Mouse (Mus musculus): Measurements from ENCODE around the gene Ifnl3.

The Ifnl3 gene

GRCm38 (mm10) chr7:28546649-28547048 is 24.0 kb downstream of the Ifnl3 start:
- in situ Hi-C loops (cut with MboI, MseI), result no loop called here

- in situ Hi-C loops (cut with MboI, MseI), result no loop called here
Measured at GRCm38 (mm10) chr7:28547154-28547553, 24.5 kb downstream of the Ifnl3 start, which contains the start of gene Nccrp1. Gene Nccrp1 (minus strand): TSS chr7:28547254.

- in situ Hi-C loops (cut with MboI, MseI), result no loop called here
Measured at GRCm38 (mm10) chr7:28547628-28548027, 25.0 kb downstream of the Ifnl3 start.

- in situ Hi-C loops (cut with MboI, MseI), result no loop called here
Measured at GRCm38 (mm10) chr7:28553076-28553475, 30.4 kb downstream of the Ifnl3 start.

- in situ Hi-C loops (cut with MboI, MseI), result no loop called here
Measured at GRCm38 (mm10) chr7:28555939-28556535, 33.4 kb downstream of the Ifnl3 start.

- in situ Hi-C loops (cut with MboI, MseI), result no loop called here
Measured at GRCm38 (mm10) chr7:28557069-28557468, 34.4 kb downstream of the Ifnl3 start.

- in situ Hi-C loops (cut with MboI, MseI), result no loop called here
Measured at GRCm38 (mm10) chr7:28557708-28558107, 35.1 kb downstream of the Ifnl3 start.

- in situ Hi-C loops (cut with MboI, MseI), result no loop called here
Measured at GRCm38 (mm10) chr7:28558486-28558885, 35.9 kb downstream of the Ifnl3 start.

- in situ Hi-C loops (cut with MboI, MseI), result no loop called here
Measured at GRCm38 (mm10) chr7:28560856-28561255, 38.2 kb downstream of the Ifnl3 start.

GRCm38 (mm10) chr7:28561967-28562366 is 39.3 kb downstream of the Ifnl3 start:
- in situ Hi-C loops (cut with MboI, MseI), result no loop called here

- in situ Hi-C loops (cut with MboI, MseI), result no loop called here
Measured at GRCm38 (mm10) chr7:28562371-28562770, 39.7 kb downstream of the Ifnl3 start.

GRCm38 (mm10) chr7:28562951-28563350 is 40.3 kb downstream of the Ifnl3 start:
- in situ Hi-C loops (cut with MboI, MseI), result no loop called here

GRCm38 (mm10) chr7:28565407-28565806 is 42.8 kb downstream of the Ifnl3 start:
- in situ Hi-C loops (cut with MboI, MseI), result no loop called here

- in situ Hi-C loops (cut with MboI, MseI), result no loop called here
Measured at GRCm38 (mm10) chr7:28567539-28567938, 44.9 kb downstream of the Ifnl3 start.

GRCm38 (mm10) chr7:28568253-28568652 is 45.6 kb downstream of the Ifnl3 start:
- in situ Hi-C loops (cut with MboI, MseI), result no loop called here

- in situ Hi-C loops (cut with MboI, MseI), result no loop called here
Measured at GRCm38 (mm10) chr7:28570291-28570981, 47.8 kb downstream of the Ifnl3 start.

- in situ Hi-C loops (cut with MboI, MseI), result no loop called here
Measured at GRCm38 (mm10) chr7:28570982-28571682, 48.5 kb downstream of the Ifnl3 start.

- in situ Hi-C loops (cut with MboI, MseI), result no loop called here
Measured at GRCm38 (mm10) chr7:28572689-28573088, 50.1 kb downstream of the Ifnl3 start.

- in situ Hi-C loops (cut with MboI, MseI), result no loop called here
Measured at GRCm38 (mm10) chr7:28573236-28573635, 50.6 kb downstream of the Ifnl3 start.
